13 mouse cellular contexts compared by ENCODE assay signal in the genomic region with DNA sequence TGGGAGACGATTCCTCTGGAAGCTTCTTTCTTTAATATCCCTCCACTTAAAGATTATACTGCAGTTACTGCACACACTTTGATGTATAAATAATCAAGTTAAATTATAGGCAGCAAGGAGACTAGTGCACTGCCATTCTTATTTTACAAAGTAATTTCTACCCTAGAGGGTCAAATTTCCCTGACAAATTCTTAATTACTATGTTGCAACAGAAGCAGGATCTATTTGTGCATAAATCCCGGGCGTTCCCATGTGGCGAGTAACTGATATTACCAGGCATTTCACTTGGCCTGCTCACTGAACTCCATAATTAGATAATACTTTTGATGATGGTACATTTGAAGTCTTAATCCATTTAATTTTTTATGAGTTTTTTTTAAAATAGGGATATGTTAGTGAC.
"Had no signal": no experiment of that assay in that cellular context is flagged by ENCODE, and none has a peak within 500 bp of the region (broad histone marks: within the 10 kb centered on the region; RNA-seq: fewer than 3 reads in every experiment).

No protein-coding gene starts in this region.

- DNase-seq: kidney, adult 18-20 months; kidney, postnatal 14 days; layer of hippocampus, adult 9-11 months; layer of hippocampus, postnatal 36 days; lung, embryonic 14.5 days; lung, postnatal 10 days; lung, postnatal 4 days; thymus, postnatal 4 days had no signal

- H3K9me3 ChIP-seq: kidney, embryonic 15.5 days; limb, embryonic 15.5 days; liver, embryonic 12.5 days; midbrain, embryonic 12.5 days had no signal

- H3K4me1 ChIP-seq: kidney, embryonic 15.5 days; limb, embryonic 15.5 days; liver, embryonic 12.5 days; midbrain, embryonic 12.5 days had no signal

- H3K9ac ChIP-seq: kidney, embryonic 15.5 days; limb, embryonic 15.5 days; liver, embryonic 12.5 days; lung, embryonic 14.5 days; midbrain, embryonic 12.5 days had no signal

- H3K4me2 ChIP-seq: kidney, embryonic 15.5 days; limb, embryonic 15.5 days; liver, embryonic 12.5 days; lung, embryonic 14.5 days; midbrain, embryonic 12.5 days had no signal

- H3K4me3 ChIP-seq: kidney, embryonic 15.5 days; limb, embryonic 15.5 days; liver, embryonic 12.5 days; midbrain, embryonic 12.5 days had no signal

- H3K27ac ChIP-seq: kidney, embryonic 15.5 days; limb, embryonic 15.5 days; liver, embryonic 12.5 days; midbrain, embryonic 12.5 days; stomach, postnatal 0 days had no signal

- ATAC-seq: liver, embryonic 12.5 days had no signal

- H3K27me3 ChIP-seq: kidney, embryonic 15.5 days; limb, embryonic 15.5 days; liver, embryonic 12.5 days; midbrain, embryonic 12.5 days had no signal

- H3K36me3 ChIP-seq: kidney, embryonic 15.5 days; limb, embryonic 15.5 days; liver, embryonic 12.5 days; midbrain, embryonic 12.5 days had no signal
